Mouse (Mus musculus) MEL (cell line): ENCODE data around the gene Axl. TPM values are rescaled to one million over a fixed set of nuclear protein-coding genes. Genes with fewer than 3 reads are reported as not detected.

Source experiments
- DNase-seq: peaks from one replicate; pipeline ENCODE4 v3.0.0; 2011; ENCODE audit warnings: low read depth, low spot score
- H3K27ac ChIP-seq: 2 replicates; pipeline ENCODE4 v1.5.1; 2012; ENCODE audit warnings: low read depth, mild to moderate bottlenecking, control low read depth, low read length, moderate library complexity; ENCODE audit not compliant: control insufficient read depth
- H3K27me3 ChIP-seq, 2 experiments: fragments of 150-350 bp in 1 of 2; sonication (generic) in 1 of 2; 2 replicates each; pipeline ENCODE4 v1.6.1; 2012; ENCODE audit warnings: low read length in 2 of 2, mild to moderate bottlenecking in 2 of 2, improper control_type of control experiment in 1 of 2, moderate library complexity in 1 of 2; ENCODE audit not compliant: insufficient read depth in 2 of 2, control insufficient read depth in 1 of 2
- H3K36me3 ChIP-seq, 2 experiments: 2 replicates each; pipeline ENCODE4 v1.6.1; 2012 to 2014; ENCODE audit warnings: low read length in 2 of 2, improper control_type of control experiment in 1 of 2, inconsistent platforms in 1 of 2, mild to moderate bottlenecking in 1 of 2; ENCODE audit not compliant: insufficient read depth in 2 of 2, control insufficient read depth in 1 of 2
- H3K4me1 ChIP-seq, 2 experiments: fragments of 150-350 bp in 1 of 2; sonication (generic) in 1 of 2; 2 replicates each; pipeline ENCODE4 v1.6.1; 2012; ENCODE audit warnings: low read length in 2 of 2, improper control_type of control experiment in 1 of 2, mild to moderate bottlenecking in 1 of 2; ENCODE audit not compliant: insufficient read depth in 2 of 2, control insufficient read depth in 1 of 2
- H3K4me3 ChIP-seq, 2 experiments: fragments of 150-350 bp in 1 of 2; sonication (generic) in 1 of 2; 2 replicates each; pipeline ENCODE4 v1.5.1; 2012; ENCODE audit warnings: low read depth in 2 of 2, low read length in 2 of 2, mild to moderate bottlenecking in 2 of 2, moderate library complexity in 2 of 2, control low read depth in 1 of 2, improper control_type of control experiment in 1 of 2; ENCODE audit not compliant: control insufficient read depth in 1 of 2, insufficient read depth in 1 of 2
- H3K79me2 ChIP-seq: 2 replicates; pipeline ENCODE4 v1.6.1; 2012; ENCODE audit warnings: mild to moderate bottlenecking, low read length, moderate library complexity; ENCODE audit not compliant: control insufficient read depth, poor library complexity, insufficient read depth
- H3K9ac ChIP-seq: 2 replicates; pipeline ENCODE4 v1.6.1; 2012; ENCODE audit warnings: low read depth, mild to moderate bottlenecking, control low read depth, low read length, moderate library complexity; ENCODE audit not compliant: control insufficient read depth, poor library complexity, severe bottlenecking
- H3K9me3 ChIP-seq: fragments of 150-350 bp; sonication (generic); replicated peaks from 2 replicates; pipeline ENCODE4 v1.6.1; 2012; ENCODE audit warnings: mild to moderate bottlenecking, low read length, improper control_type of control experiment, moderate library complexity; ENCODE audit not compliant: insufficient read depth
- CHD2 ChIP-seq: IDR thresholded peaks from 2 replicates; pipeline ENCODE4 v1.6.1; 2011; ENCODE audit warnings: low read length, improper control_type of control experiment
- CTCF ChIP-seq, 3 experiments: IDR thresholded peaks in 2 of 3; conservative IDR thresholded peaks in 1 of 3; 2 replicates each; pipeline ENCODE4 v1.5.1; 2011 to 2012; ENCODE audit warnings: low read length in 3 of 3, low read depth in 2 of 3, mild to moderate bottlenecking in 2 of 3, improper control_type of control experiment in 1 of 3, inconsistent platforms in 1 of 3, mixed read lengths in 1 of 3, moderate library complexity in 1 of 3; ENCODE audit not compliant: control insufficient read depth in 1 of 3, insufficient read depth in 1 of 3, poor library complexity in 1 of 3, severe bottlenecking in 1 of 3
- EP300 ChIP-seq, 2 experiments: IDR thresholded peaks; 2 replicates each; pipeline ENCODE4 v1.6.1; 2011; ENCODE audit warnings: improper control_type of control experiment in 2 of 2, low read length in 2 of 2, low read depth in 1 of 2, mild to moderate bottlenecking in 1 of 2
- ETS1 ChIP-seq: IDR thresholded peaks from 2 replicates; pipeline ENCODE4 v1.6.1; 2012; ENCODE audit warnings: low read depth, mild to moderate bottlenecking, inconsistent platforms, low read length, improper control_type of control experiment, moderate library complexity
- GABPA ChIP-seq: IDR thresholded peaks from 2 replicates; pipeline ENCODE4 v1.6.1; 2012; ENCODE audit warnings: low read depth, mild to moderate bottlenecking, inconsistent platforms, low read length, improper control_type of control experiment, moderate library complexity
- HCFC1 ChIP-seq: IDR thresholded peaks from 2 replicates; pipeline ENCODE4 v1.6.1; 2012; ENCODE audit warnings: low read depth, mild to moderate bottlenecking, inconsistent platforms, low read length, improper control_type of control experiment, moderate library complexity
- JUND ChIP-seq: IDR thresholded peaks from 2 replicates; pipeline ENCODE4 v1.6.1; 2011; ENCODE audit warnings: low read depth, mild to moderate bottlenecking, improper control_type of control experiment, low read length
- MAX ChIP-seq: IDR thresholded peaks from 2 replicates; pipeline ENCODE4 v1.6.1; 2011; ENCODE audit warnings: low read length, improper control_type of control experiment
- MAZ ChIP-seq: IDR thresholded peaks from 2 replicates; pipeline ENCODE4 v1.6.1; 2012; ENCODE audit warnings: low read depth, mild to moderate bottlenecking, inconsistent platforms, low read length, improper control_type of control experiment
- MEF2A ChIP-seq: IDR thresholded peaks from 2 replicates; pipeline ENCODE4 v1.6.1; 2014; ENCODE audit warnings: low read depth, mild to moderate bottlenecking, inconsistent platforms, low read length, improper control_type of control experiment; ENCODE audit not compliant: poor library complexity, insufficient replicate concordance, severe bottlenecking; ENCODE audit errors: extremely low read depth
- MXI1 ChIP-seq: IDR thresholded peaks from 2 replicates; pipeline ENCODE4 v1.6.1; 2011; ENCODE audit warnings: mild to moderate bottlenecking, low read depth, low read length, improper control_type of control experiment
- MYB ChIP-seq: IDR thresholded peaks from 2 replicates; pipeline ENCODE4 v1.6.1; 2011; ENCODE audit warnings: mild to moderate bottlenecking, low read depth, low read length, improper control_type of control experiment
- MYC ChIP-seq: IDR thresholded peaks from 2 replicates; pipeline ENCODE4 v1.6.1; 2011; ENCODE audit warnings: low read depth, mild to moderate bottlenecking, low read length, improper control_type of control experiment, moderate library complexity
- NRF1 ChIP-seq: IDR thresholded peaks from 2 replicates; pipeline ENCODE4 v1.6.1; 2014; ENCODE audit warnings: low read depth, mild to moderate bottlenecking, inconsistent platforms, low read length, improper control_type of control experiment, moderate library complexity; ENCODE audit not compliant: poor library complexity, insufficient read depth, severe bottlenecking
- POLR2AphosphoS2 ChIP-seq: IDR thresholded peaks from 2 replicates; pipeline ENCODE4 v1.6.1; 2011; ENCODE audit warnings: low read length, improper control_type of control experiment
- POLR2AphosphoS5 ChIP-seq: IDR thresholded peaks from 2 replicates; pipeline ENCODE4 v1.6.1; 2012; ENCODE audit warnings: low read depth, borderline replicate concordance, mild to moderate bottlenecking, inconsistent platforms, low read length, moderate library complexity, mixed read lengths
- RAD21 ChIP-seq: IDR thresholded peaks from 2 replicates; pipeline ENCODE4 v1.6.1; 2011; ENCODE audit warnings: mild to moderate bottlenecking, low read depth, low read length, improper control_type of control experiment
- SMC3 ChIP-seq: IDR thresholded peaks from 2 replicates; pipeline ENCODE4 v1.6.1; 2011; ENCODE audit warnings: low read depth, low read length, improper control_type of control experiment
- TAL1 ChIP-seq: IDR thresholded peaks from 2 replicates; pipeline ENCODE4 v1.6.1; 2012; ENCODE audit warnings: mild to moderate bottlenecking, inconsistent platforms, low read length, moderate library complexity, mixed read lengths
- TBP ChIP-seq: IDR thresholded peaks from 2 replicates; pipeline ENCODE4 v1.8.0; 2011; ENCODE audit warnings: low read depth, low read length, improper control_type of control experiment
- TCF12 ChIP-seq: IDR thresholded peaks from 2 replicates; pipeline ENCODE4 v1.6.1; 2014; ENCODE audit warnings: low read depth, mild to moderate bottlenecking, inconsistent platforms, low read length, improper control_type of control experiment, moderate library complexity
- UBTF ChIP-seq: IDR thresholded peaks from 2 replicates; pipeline ENCODE4 v1.6.1; 2012; ENCODE audit warnings: low read depth, mild to moderate bottlenecking, inconsistent platforms, low read length, improper control_type of control experiment, moderate library complexity, borderline replicate concordance; ENCODE audit not compliant: insufficient read depth
- USF1 ChIP-seq: IDR thresholded peaks from 2 replicates; pipeline ENCODE4 v1.6.1; 2014; ENCODE audit warnings: low read depth, mild to moderate bottlenecking, inconsistent platforms, low read length, improper control_type of control experiment, moderate library complexity
- ZC3H11A ChIP-seq: IDR thresholded peaks from 2 replicates; pipeline ENCODE4 v1.6.1; 2012; ENCODE audit warnings: low read depth, mild to moderate bottlenecking, inconsistent platforms, low read length, improper control_type of control experiment
- ZNF384 ChIP-seq: IDR thresholded peaks from 2 replicates; pipeline ENCODE4 v1.6.1; 2012; ENCODE audit warnings: low read depth, mild to moderate bottlenecking, inconsistent platforms, low read length, improper control_type of control experiment
- polyA plus RNA-seq, 2 experiments: library from polyadenylated mRNA; stranded (reverse) in 1 of 2; unstranded in 1 of 2; fragments of >175 nt in 1 of 2; fragments of >200 nt in 1 of 2; gene quantifications; 2 replicates each; pipeline versions ENCODE4 v1.2.1 to v1.2.4; 2012; ENCODE audit warnings: low replicate concordance in 2 of 2, low read depth in 1 of 2; ENCODE audit not compliant: insufficient read length in 2 of 2, insufficient read depth in 1 of 2, missing spikeins in 1 of 2
- total RNA-seq: library from RNA; depleted of rRNA; stranded (reverse); fragments of 300-350 nt; gene quantifications from 2 replicates; pipeline ENCODE4 v1.2.3, GENCODE M21; 2012

Axl gene
- total and polyA plus RNA-seq, 3 experiments: 0.19 TPM; not detected in 2

GRCm38 (mm10) chr7:25811716-25812115 lies 23.2 kb upstream of the Axl start:
- H3K27me3 ChIP-seq: no peaks in the 10 kb centered on the region
- no peak overlapping the region for H3K27ac ChIP-seq
- TF ChIP-seq USF1 (no peak), MAX (no peak), UBTF (no peak), ETS1 (no peak), MYB (no peak), RAD21 (no peak), TBP (no peak), MYC (no peak), MAZ (no peak), JUND (no peak)
- H3K4me1 ChIP-seq: no peaks in the 10 kb centered on the region
- H3K9me3 ChIP-seq: no peaks in the 10 kb centered on the region
- no peak overlapping the region for H3K9ac ChIP-seq
- no peaks in the 10 kb centered on the region for H3K79me2 ChIP-seq
- H3K4me3 ChIP-seq: no peak overlapping the region
- DNase-seq: no peak
- H3K36me3 ChIP-seq: no peaks in the 10 kb centered on the region

GRCm38 (mm10) chr7:25805631-25806343 lies 17.3 kb upstream of the Axl start:
- TF ChIP-seq ZNF384 (no peak), CHD2 (no peak), SMC3 (peak; percentile 63), MXI1 (no peak), ZC3H11A (peak; percentile 58), RAD21 (peak; percentile 62), CTCF (IDR thresholded peaks at IDR 0.05 in 2 of 3, conservative IDR thresholded peaks at IDR 0.05 in 1 of 3; ENCODE audit: control insufficient read depth in 1 of 3, insufficient read depth in 1 of 3, low read depth in 2 of 3, low read length in 3 of 3, poor library complexity in 1 of 3, severe bottlenecking in 1 of 3) (peak; percentile 37 to 70 (median 55); a peak in 5 of 6 replicates)
- peak; percentile 23 for DNase-seq
- no peaks in the 10 kb centered on the region for H3K27me3 ChIP-seq
- H3K9ac ChIP-seq: no peak overlapping the region
- no peak overlapping the region for H3K27ac ChIP-seq
- H3K36me3 ChIP-seq: no peaks in the 10 kb centered on the region
- H3K79me2 ChIP-seq: no peaks in the 10 kb centered on the region
- no peak overlapping the region for H3K4me3 ChIP-seq
- no peaks in the 10 kb centered on the region for H3K9me3 ChIP-seq
- H3K4me1 ChIP-seq: no peaks in the 10 kb centered on the region

GRCm38 (mm10) chr7:25804792-25805191 lies 16.3 kb upstream of the Axl start:
- H3K4me3 ChIP-seq: no peak overlapping the region
- H3K36me3 ChIP-seq: no peaks in the 10 kb centered on the region
- no peak for DNase-seq
- H3K9ac ChIP-seq: no peak overlapping the region
- no peaks in the 10 kb centered on the region for H3K27me3 ChIP-seq
- no peaks in the 10 kb centered on the region for H3K9me3 ChIP-seq
- H3K27ac ChIP-seq: no peak overlapping the region
- H3K4me1 ChIP-seq: no peaks in the 10 kb centered on the region
- H3K79me2 ChIP-seq: no peaks in the 10 kb centered on the region
- TF ChIP-seq EP300 (IDR thresholded peaks at IDR 0.05; ENCODE audit: low read depth in 1 of 2, low read length in 2 of 2): no peak
- TF ChIP-seq NRF1: no peak
- TF ChIP-seq MAZ: no peak
- TF ChIP-seq HCFC1: no peak
- no peak for TF ChIP-seq ZNF384
- TF ChIP-seq GABPA: no peak
- TF ChIP-seq ZC3H11A: no peak
- no peak for TF ChIP-seq POLR2AphosphoS5
- TF ChIP-seq TBP: no peak
- TF ChIP-seq POLR2AphosphoS2: no peak
- TF ChIP-seq MEF2A: no peak
- TF ChIP-seq USF1: no peak
- no peak for TF ChIP-seq SMC3
- TF ChIP-seq TAL1: no peak
- TF ChIP-seq MYC: no peak
- TF ChIP-seq TCF12: no peak
